Mouse (Mus musculus) forebrain, embryonic 13.5 days (tissue): ENCODE data around the gene Trmt10a. TPM values are rescaled to one million over a fixed set of nuclear protein-coding genes. Genes with fewer than 3 reads are reported as not detected.

Experiments used
- ATAC-seq: fragments of 200-750 bp; cut with Nextera tagmentation; 2 replicates; pipeline ENCODE4 v1.8.0; 2017
- H3K27ac ChIP-seq: fragments of 300-500 bp; sonication (generic); 2 replicates; pipeline ENCODE4 v1.5.1; 2015; ENCODE audit warnings: inconsistent platforms, mild to moderate bottlenecking, moderate library complexity
- H3K27me3 ChIP-seq: fragments of 300-500 bp; sonication (generic); 2 replicates; pipeline ENCODE4 v1.6.1; 2015; ENCODE audit warnings: mild to moderate bottlenecking, inconsistent platforms
- H3K36me3 ChIP-seq: fragments of 300-500 bp; sonication (generic); 2 replicates; pipeline ENCODE4 v1.6.1; 2015; ENCODE audit warnings: mild to moderate bottlenecking, inconsistent platforms; ENCODE audit not compliant: poor library complexity, severe bottlenecking
- H3K4me1 ChIP-seq: fragments of 300-500 bp; sonication (generic); 2 replicates; pipeline ENCODE4 v1.6.1; 2015; ENCODE audit warnings: inconsistent platforms
- H3K4me2 ChIP-seq: fragments of 300-500 bp; sonication (generic); 2 replicates; pipeline ENCODE4 v1.6.1; 2015; ENCODE audit warnings: inconsistent platforms, mild to moderate bottlenecking, moderate library complexity
- H3K4me3 ChIP-seq: fragments of 300-500 bp; sonication (generic); 2 replicates; pipeline ENCODE4 v1.5.1; 2015; ENCODE audit warnings: mild to moderate bottlenecking, inconsistent platforms
- H3K9ac ChIP-seq: fragments of 300-500 bp; sonication (generic); 2 replicates; pipeline ENCODE4 v1.6.1; 2015; ENCODE audit warnings: mild to moderate bottlenecking, inconsistent platforms
- H3K9me3 ChIP-seq: fragments of 300-500 bp; sonication (generic); replicated peaks from 2 replicates; pipeline ENCODE4 v1.6.1; 2016; ENCODE audit warnings: inconsistent platforms
- WGBS: fragments of 180-500 bp; shearing (Covaris S2); methylation state at CpG from one replicate; pipeline ENCODE4 v1.1.7; 2015; 5-methylcytosine and 5-hydroxymethylcytosine counted together
- polyA plus RNA-seq: library from polyadenylated mRNA; unstranded; fragments of >200 nt; fragmentation: Nextera tagmentation; extraction: Ambion mirVana; gene quantifications from 2 replicates; pipeline ENCODE4 v1.2.1, GENCODE M21; 2015

Trmt10a gene
- polyA plus RNA-seq: 8.7 and 9.9 TPM in 2 replicates

DNA sequence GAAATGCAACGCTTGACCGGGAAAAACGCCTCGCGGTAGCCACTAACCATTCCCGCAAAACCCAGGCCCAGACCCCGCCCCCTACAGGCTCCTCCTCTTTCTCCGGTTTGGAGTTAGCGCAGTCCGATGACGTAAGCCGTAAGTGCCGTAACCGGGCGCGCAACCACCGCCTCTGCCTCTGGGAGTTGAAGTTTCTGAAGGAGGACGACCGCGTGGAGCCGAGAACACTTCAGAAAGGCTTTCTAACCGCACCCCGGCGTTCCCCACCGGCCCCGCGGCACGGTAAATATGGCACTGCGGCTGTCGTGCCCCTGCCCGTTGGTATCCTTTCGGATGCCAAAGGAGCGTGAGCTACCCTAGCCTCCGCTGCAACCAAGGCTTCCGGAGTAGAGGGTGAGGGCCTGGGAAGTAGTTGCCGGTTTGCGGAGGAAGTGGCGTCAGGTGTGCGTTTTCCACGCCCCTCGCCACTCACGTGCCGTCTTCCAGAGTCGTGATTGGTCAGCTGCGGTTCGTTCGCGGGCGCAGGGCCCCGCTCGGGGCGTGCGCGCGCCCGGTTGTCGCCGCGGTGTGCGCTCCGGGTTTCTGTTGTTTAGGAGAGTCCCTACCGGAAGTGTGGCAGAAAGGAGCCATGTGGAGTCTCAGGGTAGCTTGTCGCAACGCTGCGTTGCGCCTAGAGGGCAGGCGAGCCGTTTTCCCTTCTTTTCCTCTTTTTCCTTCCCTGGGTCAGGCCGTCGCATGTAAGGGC, at the start of gene Trmt10a:
TSS of gene Trmt10a (plus strand) at position 134 of the 745 bp plus-strand sequence.
- no peaks in the 10 kb centered on the region for H3K27me3 ChIP-seq
- peak within 1 kb of the TSS; percentile 99 for H3K27ac ChIP-seq
- H3K4me1 ChIP-seq: peaks cover 4% of the 10 kb centered on the region
- under 1% methylated on average over 70 of the region's 70 CpGs for WGBS
- no peaks in the 10 kb centered on the region; the same call in 1 of the 2 replicates for H3K36me3 ChIP-seq
- peak within 1 kb of the TSS; percentile 62 for H3K4me3 ChIP-seq
- H3K4me2 ChIP-seq: peak within 1 kb of the TSS; percentile 67
- peak; percentile 99 for ATAC-seq
- no peaks in the 10 kb centered on the region for H3K9me3 ChIP-seq
- H3K9ac ChIP-seq: peak within 1 kb of the TSS; percentile 77

DNA sequence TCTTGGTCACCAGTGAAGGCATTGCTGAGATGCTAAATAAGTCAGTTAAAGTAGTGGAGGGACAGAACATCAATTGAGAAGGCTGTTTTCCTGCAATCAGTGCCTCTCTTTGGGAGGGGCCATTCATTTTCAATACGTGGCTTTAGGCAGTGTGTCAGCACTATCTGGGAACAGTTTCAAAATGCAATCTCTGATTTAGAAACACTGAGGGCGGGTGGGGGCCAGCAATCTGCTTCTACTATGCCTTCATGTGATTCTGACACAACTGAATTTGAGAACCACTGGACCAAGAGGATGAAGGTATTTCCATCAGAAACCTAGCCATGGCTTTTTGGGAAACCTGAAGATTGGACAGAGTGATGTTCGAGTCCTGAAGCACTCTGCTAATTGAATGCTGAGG, 47.9 kb upstream of the Trmt10a start:
- 0 out of 2 replicates have a peak, but pooled peaks cover 6% of the 10 kb centered on the region for H3K36me3 ChIP-seq
- no peaks in the 10 kb centered on the region for H3K27me3 ChIP-seq
- no peak overlapping the region for H3K4me2 ChIP-seq
- no peaks in the 10 kb centered on the region for H3K4me1 ChIP-seq
- peak; percentile 40; the same call in 1 of the 2 replicates for ATAC-seq
- no peak overlapping the region for H3K27ac ChIP-seq
- no peak overlapping the region for H3K4me3 ChIP-seq
- no peaks in the 10 kb centered on the region for H3K9me3 ChIP-seq
- 70% methylated on average over 3 of the region's 3 CpGs for WGBS
- no peak overlapping the region for H3K9ac ChIP-seq

DNA sequence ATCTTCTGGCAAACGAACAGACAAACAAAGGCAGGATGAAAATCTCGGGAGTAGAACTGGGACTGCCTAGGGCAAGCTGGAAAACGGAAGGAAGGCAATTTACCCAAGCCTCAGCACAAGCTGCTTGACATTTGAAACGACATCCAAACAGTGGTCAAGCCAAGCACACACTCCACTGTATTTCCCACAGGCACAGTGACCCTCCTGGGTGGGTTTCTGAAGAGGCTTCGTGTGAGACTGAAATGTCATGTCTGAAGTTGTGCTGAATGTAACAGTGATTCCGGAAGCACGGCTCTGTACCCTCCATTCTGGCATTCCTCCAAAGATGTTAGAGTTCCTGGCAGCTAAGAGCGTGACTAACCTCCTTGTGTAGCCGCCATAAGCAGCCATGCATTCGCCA, 47.5 kb upstream of the Trmt10a start:
- peak; percentile 74 for ATAC-seq
- no peak overlapping the region for H3K27ac ChIP-seq
- 0 out of 2 replicates have a peak, but pooled peaks cover 6% of the 10 kb centered on the region for H3K36me3 ChIP-seq
- H3K4me1 ChIP-seq: no peaks in the 10 kb centered on the region
- H3K4me2 ChIP-seq: no peak overlapping the region
- H3K4me3 ChIP-seq: no peak overlapping the region
- WGBS: 67% methylated on average over 10 of the region's 10 CpGs
- H3K9ac ChIP-seq: no peak overlapping the region
- H3K9me3 ChIP-seq: no peaks in the 10 kb centered on the region
- no peaks in the 10 kb centered on the region for H3K27me3 ChIP-seq

DNA sequence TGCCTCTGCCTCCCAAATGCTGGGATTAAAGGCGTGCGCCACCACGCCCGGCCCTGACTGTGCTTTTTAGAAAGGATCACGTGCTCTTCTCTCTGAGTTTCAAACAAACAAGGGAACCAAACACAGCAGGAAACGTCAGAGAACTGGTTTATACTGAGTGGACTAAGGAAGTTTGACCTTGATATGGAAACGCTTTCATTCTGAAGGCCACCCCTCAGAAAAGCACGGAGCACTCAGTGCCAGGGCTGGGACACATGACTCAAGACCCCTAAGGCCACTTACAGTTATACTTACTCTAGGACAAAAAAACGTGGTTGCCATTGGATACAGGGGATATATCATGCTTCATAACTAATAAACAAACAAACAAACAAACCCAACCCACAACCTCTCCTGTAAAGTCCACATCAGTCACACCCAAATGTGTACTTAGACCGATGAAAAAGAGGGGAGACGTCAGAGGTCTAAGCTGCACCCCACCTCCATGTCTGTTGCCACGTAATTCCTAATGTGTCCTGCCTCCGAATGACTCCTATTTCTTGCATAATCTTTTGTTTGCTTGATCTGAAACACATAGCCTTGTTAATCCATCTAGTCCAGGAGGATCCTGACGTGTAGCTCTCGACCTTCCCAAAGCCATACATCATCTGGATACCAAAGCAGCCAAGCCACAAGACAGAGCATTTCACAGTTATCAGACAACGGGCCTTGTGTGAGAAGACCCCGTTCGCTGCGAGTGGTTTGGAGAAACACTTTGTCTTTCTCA, 46.8 kb upstream of the Trmt10a start:
- Histone ChIP-seq H3K4me3 (no peak overlapping the region), H3K27ac (no peak overlapping the region), H3K36me3 (0 out of 2 replicates have a peak, but pooled peaks cover 6% of the 10 kb centered on the region), H3K9ac (no peak overlapping the region), H3K27me3 (no peaks in the 10 kb centered on the region), H3K9me3 (no peaks in the 10 kb centered on the region), H3K4me1 (no peaks in the 10 kb centered on the region), H3K4me2 (no peak overlapping the region)
- 91% methylated on average over 19 of the region's 19 CpGs for WGBS
- no peak; the same call in 1 of the 2 replicates for ATAC-seq

DNA sequence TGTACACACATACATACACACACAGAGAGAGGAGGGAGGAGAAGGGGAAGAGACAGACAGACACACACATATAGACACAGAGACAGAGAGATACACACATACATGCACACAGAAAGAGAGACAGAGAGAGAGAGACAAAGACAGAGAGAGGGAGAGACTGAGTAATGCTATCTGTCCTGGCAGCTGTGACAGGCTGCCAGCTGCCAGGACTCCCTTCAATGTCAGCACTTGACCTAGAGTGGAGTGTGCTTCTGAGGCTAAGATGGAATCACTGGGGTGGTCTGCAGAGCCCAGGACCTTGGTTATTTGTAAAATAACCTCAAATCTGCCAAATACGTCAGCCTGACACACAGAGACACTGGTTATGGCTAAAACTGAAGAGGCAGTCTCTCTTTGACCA, 45.5 kb upstream of the Trmt10a start:
- Histone ChIP-seq H3K4me1 (no peaks in the 10 kb centered on the region), H3K36me3 (0 out of 2 replicates have a peak, but pooled peaks cover 6% of the 10 kb centered on the region), H3K27ac (no peak overlapping the region), H3K4me3 (no peak overlapping the region), H3K4me2 (no peak overlapping the region), H3K9ac (no peak overlapping the region), H3K9me3 (no peaks in the 10 kb centered on the region), H3K27me3 (no peaks in the 10 kb centered on the region)
- WGBS: 64% methylated on average over 1 of the region's 1 CpGs
- no peak for ATAC-seq

DNA sequence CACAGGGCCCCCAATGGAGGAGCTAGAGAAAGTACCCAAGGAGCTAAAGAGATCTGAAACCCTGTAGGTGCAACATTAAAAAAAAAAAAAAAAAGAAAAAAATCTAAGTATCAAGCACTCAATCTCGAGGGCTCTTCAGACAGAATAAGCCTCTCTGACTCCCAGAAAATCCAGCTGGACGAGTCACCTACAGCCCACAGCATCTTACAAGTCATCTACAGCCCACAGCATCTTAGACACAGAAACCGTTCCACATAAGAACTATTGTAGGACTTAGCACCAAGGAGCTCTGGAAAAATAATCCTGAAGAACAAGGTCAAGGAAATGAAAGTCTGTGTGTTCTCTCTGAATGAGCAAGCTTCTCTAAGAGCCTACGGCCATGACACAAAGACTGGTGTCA, 41.3 kb upstream of the Trmt10a start:
- Histone ChIP-seq H3K9ac (no peak overlapping the region), H3K27ac (no peak overlapping the region), H3K9me3 (no peaks in the 10 kb centered on the region), H3K27me3 (no peaks in the 10 kb centered on the region), H3K36me3 (no peaks in the 10 kb centered on the region), H3K4me2 (no peak overlapping the region), H3K4me1 (no peaks in the 10 kb centered on the region), H3K4me3 (no peak overlapping the region)
- 87% methylated on average over 4 of the region's 4 CpGs for WGBS
- no peak for ATAC-seq

DNA sequence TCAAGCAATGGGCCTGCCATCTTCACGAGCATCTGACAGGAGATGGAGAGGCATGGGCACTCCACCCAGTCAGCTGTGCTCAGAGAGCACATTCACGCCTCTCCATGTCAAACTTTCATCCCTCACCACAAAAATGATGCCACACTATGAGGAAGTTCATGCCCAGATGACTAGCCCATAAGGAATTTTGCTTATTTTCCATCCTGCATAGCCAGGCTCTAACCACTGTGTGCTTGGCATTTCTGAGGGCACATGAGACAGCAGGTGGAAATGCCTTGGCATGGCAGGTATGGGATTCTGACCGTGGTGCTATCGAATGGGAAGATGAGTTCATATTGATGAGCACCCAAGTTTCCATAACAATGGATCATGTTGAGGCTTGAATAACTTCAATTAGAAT, 39.6 kb upstream of the Trmt10a start:
- no peak overlapping the region for H3K27ac ChIP-seq
- no peak overlapping the region for H3K4me2 ChIP-seq
- 90% methylated on average over 4 of the region's 4 CpGs for WGBS
- no peaks in the 10 kb centered on the region for H3K36me3 ChIP-seq
- H3K27me3 ChIP-seq: no peaks in the 10 kb centered on the region
- H3K9ac ChIP-seq: no peak overlapping the region
- ATAC-seq: no peak
- no peaks in the 10 kb centered on the region for H3K4me1 ChIP-seq
- no peak overlapping the region for H3K4me3 ChIP-seq
- no peaks in the 10 kb centered on the region for H3K9me3 ChIP-seq

DNA sequence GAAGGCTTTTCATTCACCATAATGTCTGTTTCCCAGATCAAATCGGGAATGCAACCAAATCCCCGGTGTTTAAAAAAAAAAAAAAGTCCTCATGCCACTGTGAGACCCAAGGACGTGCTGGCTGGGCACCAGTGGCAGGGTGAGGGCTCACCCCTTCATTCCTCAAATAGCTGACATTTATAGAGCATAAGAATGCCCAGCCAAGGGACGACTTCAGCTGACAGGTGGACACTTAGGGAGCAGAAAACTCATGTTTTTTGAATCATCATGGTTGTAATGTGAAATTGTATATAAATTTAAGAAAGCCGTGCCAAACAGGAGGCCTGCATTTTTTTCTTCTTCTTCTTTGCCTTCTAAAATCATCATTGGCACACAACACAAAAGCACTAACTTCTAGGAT, 38.2 kb upstream of the Trmt10a start:
- Histone ChIP-seq H3K27me3 (no peaks in the 10 kb centered on the region), H3K4me1 (no peaks in the 10 kb centered on the region), H3K4me2 (no peak overlapping the region), H3K9me3 (no peaks in the 10 kb centered on the region), H3K4me3 (no peak overlapping the region), H3K9ac (no peak overlapping the region), H3K36me3 (no peaks in the 10 kb centered on the region), H3K27ac (no peak overlapping the region)
- 78% methylated on average over 5 of the region's 5 CpGs for WGBS
- no peak for ATAC-seq

DNA sequence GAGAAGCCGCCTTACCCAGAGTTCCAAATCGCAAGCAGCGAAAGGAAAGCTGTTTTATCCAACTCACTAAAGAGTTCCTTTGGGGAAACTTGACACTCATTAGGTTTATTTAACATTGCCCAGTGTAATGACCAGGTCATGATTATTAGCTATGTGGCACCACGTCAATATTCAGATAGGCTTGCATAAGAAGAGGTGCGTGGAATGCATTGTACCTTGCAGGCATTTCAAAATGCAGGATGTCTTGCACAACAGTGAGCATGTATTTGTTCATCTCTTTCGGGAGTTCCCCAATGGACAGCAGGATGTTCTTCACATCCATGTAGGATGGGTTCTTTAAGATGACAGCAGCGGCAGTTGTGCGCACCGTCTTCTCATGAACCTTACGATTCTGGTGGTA, 36.4 kb upstream of the Trmt10a start:
- H3K27me3 ChIP-seq: no peaks in the 10 kb centered on the region
- ATAC-seq: no peak
- H3K4me1 ChIP-seq: no peaks in the 10 kb centered on the region
- no peaks in the 10 kb centered on the region for H3K9me3 ChIP-seq
- H3K9ac ChIP-seq: no peak overlapping the region
- H3K36me3 ChIP-seq: no peaks in the 10 kb centered on the region
- WGBS: 95% methylated on average over 10 of the region's 10 CpGs
- no peak overlapping the region for H3K27ac ChIP-seq
- no peak overlapping the region for H3K4me2 ChIP-seq
- no peak overlapping the region for H3K4me3 ChIP-seq

DNA sequence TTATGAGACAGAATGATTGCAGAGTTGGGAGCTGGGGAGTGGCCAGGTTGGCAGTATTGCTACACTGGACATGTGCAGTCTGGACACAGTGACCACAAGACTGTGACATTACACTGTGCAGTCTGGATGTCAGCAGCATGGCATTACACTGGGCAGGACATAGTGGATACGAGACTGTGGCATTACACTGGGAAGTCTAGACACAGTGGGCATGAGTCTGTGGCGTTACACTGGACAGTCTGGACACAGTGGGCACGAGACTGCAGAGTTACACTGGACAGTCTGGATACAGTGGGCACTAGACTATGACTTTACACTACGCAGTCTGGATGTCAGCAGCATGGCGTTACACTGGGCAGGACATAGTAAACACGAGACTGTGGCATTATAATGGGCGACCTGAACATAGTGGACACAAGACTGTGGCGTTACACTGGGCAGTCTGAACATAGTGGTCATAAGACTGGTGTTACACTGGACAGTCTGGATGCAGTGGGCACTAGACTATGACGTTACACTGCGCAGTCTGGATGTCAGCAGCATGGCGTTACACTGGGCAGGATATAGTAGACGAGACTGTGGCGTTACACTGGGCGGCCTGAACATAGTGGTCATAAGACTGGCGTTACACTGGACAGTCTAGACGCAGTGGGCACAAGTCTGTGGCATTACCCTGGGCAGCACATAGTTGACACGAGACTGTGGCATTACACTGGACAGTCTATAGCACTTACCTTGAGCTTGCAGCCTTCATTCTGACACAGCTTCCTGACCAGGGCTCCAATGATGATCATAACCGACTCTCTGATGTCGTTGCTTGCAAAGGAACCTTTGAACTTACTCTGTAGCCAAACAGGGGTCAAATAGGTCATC, 32.1 kb upstream of the Trmt10a start:
- no peaks in the 10 kb centered on the region for H3K27me3 ChIP-seq
- 93% methylated on average over 19 of the region's 19 CpGs for WGBS
- no peaks in the 10 kb centered on the region for H3K36me3 ChIP-seq
- H3K9ac ChIP-seq: no peak overlapping the region
- no peak overlapping the region for H3K4me2 ChIP-seq
- H3K9me3 ChIP-seq: no peaks in the 10 kb centered on the region
- no peak overlapping the region for H3K4me3 ChIP-seq
- H3K4me1 ChIP-seq: no peaks in the 10 kb centered on the region
- no peak for ATAC-seq
- no peak overlapping the region for H3K27ac ChIP-seq

DNA sequence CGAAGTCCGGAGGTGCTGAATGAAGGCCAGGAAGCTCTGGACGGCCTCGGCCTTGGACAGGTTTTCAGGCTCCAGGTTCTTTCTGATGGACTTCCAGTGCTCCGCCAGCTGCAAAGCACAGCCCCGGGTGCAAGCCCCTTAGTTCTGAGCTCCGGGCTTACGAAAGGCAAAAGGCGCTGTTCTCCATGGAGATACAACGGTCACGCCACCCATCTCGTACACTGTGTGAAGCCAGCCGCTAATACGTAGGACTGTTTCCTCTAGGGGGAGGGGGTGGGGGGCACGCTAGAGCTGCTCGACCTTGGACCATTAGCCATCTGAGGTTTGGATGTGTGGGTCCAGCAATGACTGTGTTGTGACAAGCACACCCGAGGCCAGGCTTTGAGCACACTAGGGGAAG, 29.1 kb upstream of the Trmt10a start:
- no peak overlapping the region for H3K4me2 ChIP-seq
- no peak overlapping the region for H3K27ac ChIP-seq
- no peak overlapping the region for H3K9ac ChIP-seq
- H3K9me3 ChIP-seq: no peaks in the 10 kb centered on the region
- H3K4me3 ChIP-seq: no peak overlapping the region
- H3K27me3 ChIP-seq: no peaks in the 10 kb centered on the region
- no peak for ATAC-seq
- 86% methylated on average over 17 of the region's 17 CpGs for WGBS
- H3K4me1 ChIP-seq: no peaks in the 10 kb centered on the region
- no peaks in the 10 kb centered on the region for H3K36me3 ChIP-seq

DNA sequence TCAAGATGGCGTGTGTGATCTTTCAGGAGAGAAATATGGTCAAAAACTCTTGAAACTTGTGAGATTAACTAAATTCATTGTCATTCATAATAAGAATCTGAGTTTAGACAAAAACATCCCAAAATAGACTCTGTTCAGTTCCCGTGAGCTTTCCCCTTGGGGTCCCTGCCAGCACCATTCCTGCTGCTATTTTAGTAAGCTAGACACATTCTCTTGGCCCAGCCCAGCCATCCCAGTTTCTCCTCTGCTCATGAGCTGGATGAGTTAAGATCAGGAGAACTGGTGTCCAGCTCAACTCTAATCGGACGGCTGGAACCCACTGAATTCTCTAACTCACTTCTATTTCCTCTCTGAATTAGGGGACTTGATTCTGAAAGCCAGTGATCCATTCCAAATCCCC, 26.4 kb upstream of the Trmt10a start:
- no peak for ATAC-seq
- Histone ChIP-seq H3K4me1 (no peaks in the 10 kb centered on the region), H3K9me3 (no peaks in the 10 kb centered on the region), H3K4me3 (no peak overlapping the region), H3K4me2 (no peak overlapping the region), H3K27ac (no peak overlapping the region), H3K9ac (no peak overlapping the region), H3K27me3 (no peaks in the 10 kb centered on the region), H3K36me3 (no peaks in the 10 kb centered on the region)
- WGBS: 93% methylated on average over 4 of the region's 4 CpGs
